Mouse (Mus musculus) CH12.LX (cell line): ENCODE results near the gene Dnhd1. TPM values are rescaled to one million over a fixed set of nuclear protein-coding genes. Genes with fewer than 3 reads are reported as not detected.
"Not testable (repeated sequence)": the region's sequence is repeated elsewhere in the genome, so short reads cannot be mapped to it uniquely, and the experiment has no call there.

ENCODE experiments used
- DNase-seq: peaks from one replicate; pipeline ENCODE4 v3.0.0-alpha.2; 2013; ENCODE audit errors: extremely low read depth
- H3K27ac ChIP-seq: 2 replicates; pipeline ENCODE4 v1.5.1; 2012; ENCODE audit warnings: low read depth, mild to moderate bottlenecking, control low read depth, moderate library complexity; ENCODE audit not compliant: insufficient read depth
- H3K27me3 ChIP-seq: replicated peaks from 2 replicates; pipeline ENCODE3; 2012; ENCODE audit warnings: inconsistent platforms
- H3K36me3 ChIP-seq, 2 experiments: replicated peaks in 1 of 2; 2 replicates each; pipeline versions ENCODE3 to v1.6.1; 2012; ENCODE audit warnings: inconsistent platforms in 1 of 2, low read length in 1 of 2, mild to moderate bottlenecking in 1 of 2, mixed read lengths in 1 of 2, moderate library complexity in 1 of 2; ENCODE audit not compliant: control insufficient read depth in 1 of 2, insufficient read depth in 1 of 2
- H3K4me1 ChIP-seq, 2 experiments: 2 replicates each; pipeline ENCODE4 v1.6.1; 2012; ENCODE audit warnings: inconsistent platforms in 1 of 2, moderate library complexity in 1 of 2; ENCODE audit not compliant: insufficient read depth in 2 of 2, control insufficient read depth in 1 of 2
- H3K4me2 ChIP-seq: 2 replicates; pipeline ENCODE4 v1.6.1; 2012; ENCODE audit warnings: low read depth, mild to moderate bottlenecking, control low read depth; ENCODE audit not compliant: poor library complexity, insufficient read depth, severe bottlenecking
- H3K4me3 ChIP-seq, 3 experiments: fragments of 150-350 bp in 1 of 3; sonication (generic) in 1 of 3; replicated peaks in 1 of 3; 2 replicates each; pipeline versions ENCODE3 to v1.5.1; 2011 to 2012; ENCODE audit warnings: low read depth in 2 of 3, low read length in 2 of 3, mild to moderate bottlenecking in 2 of 3, moderate library complexity in 2 of 3, control low read depth in 1 of 3, improper control_type of control experiment in 1 of 3, inconsistent platforms in 1 of 3, mixed read lengths in 1 of 3; ENCODE audit not compliant: poor library complexity in 1 of 3
- H3K79me2 ChIP-seq: replicated peaks from 2 replicates; pipeline ENCODE4 v1.6.1; 2012; ENCODE audit warnings: mild to moderate bottlenecking, moderate library complexity; ENCODE audit not compliant: control insufficient read depth, poor library complexity, insufficient read depth, severe bottlenecking; ENCODE audit errors: extremely low read depth
- H3K9ac ChIP-seq: 2 replicates; pipeline ENCODE4 v1.6.1; 2012; ENCODE audit warnings: low read depth, mild to moderate bottlenecking, control low read depth, moderate library complexity; ENCODE audit not compliant: insufficient read depth
- H3K9me3 ChIP-seq: replicated peaks from 2 replicates; pipeline ENCODE3; 2012; ENCODE audit warnings: low read length, inconsistent platforms, mixed read lengths
- BHLHE40 ChIP-seq: IDR thresholded peaks from 2 replicates; pipeline ENCODE4 v1.6.1; 2011; ENCODE audit warnings: mild to moderate bottlenecking, low read depth, low read length, improper control_type of control experiment
- CHD1 ChIP-seq: IDR thresholded peaks from 2 replicates; pipeline ENCODE4 v1.6.1; 2012; ENCODE audit warnings: low read depth, low read length, improper control_type of control experiment, inconsistent platforms
- CHD2 ChIP-seq: IDR thresholded peaks from 2 replicates; pipeline ENCODE4 v1.6.1; 2011; ENCODE audit warnings: low read length, improper control_type of control experiment
- CTCF ChIP-seq, 2 experiments: IDR thresholded peaks in 1 of 2; conservative IDR thresholded peaks in 1 of 2; 2 replicates each; pipeline ENCODE4 v1.5.1; 2011 to 2012; ENCODE audit warnings: low read depth in 2 of 2, low read length in 2 of 2, improper control_type of control experiment in 1 of 2, inconsistent platforms in 1 of 2, mild to moderate bottlenecking in 1 of 2, moderate library complexity in 1 of 2
- E2F4 ChIP-seq: IDR thresholded peaks from 2 replicates; pipeline ENCODE4 v1.6.1; 2011; ENCODE audit warnings: low read depth, low read length, improper control_type of control experiment; ENCODE audit not compliant: insufficient replicate concordance
- ELF1 ChIP-seq: IDR thresholded peaks from 2 replicates; pipeline ENCODE4 v1.6.1; 2014; ENCODE audit warnings: low read depth, mild to moderate bottlenecking, inconsistent platforms, low read length, improper control_type of control experiment
- EP300 ChIP-seq: IDR thresholded peaks from 2 replicates; pipeline ENCODE4 v1.6.1; 2011; ENCODE audit warnings: low read length, improper control_type of control experiment
- ETS1 ChIP-seq: conservative IDR thresholded peaks from 2 replicates; pipeline ENCODE4 v1.6.1; 2012; ENCODE audit warnings: low read depth, mild to moderate bottlenecking, inconsistent platforms, low read length, improper control_type of control experiment, moderate library complexity
- GABPA ChIP-seq: IDR thresholded peaks from 2 replicates; pipeline ENCODE4 v1.6.1; 2012; ENCODE audit warnings: low read depth, low read length, improper control_type of control experiment, inconsistent platforms; ENCODE audit not compliant: insufficient replicate concordance
- HCFC1 ChIP-seq: IDR thresholded peaks from 2 replicates; pipeline ENCODE4 v1.6.1; 2012; ENCODE audit warnings: low read depth, mild to moderate bottlenecking, inconsistent platforms, low read length, improper control_type of control experiment
- IRF4 ChIP-seq: IDR thresholded peaks from 2 replicates; pipeline ENCODE4 v1.6.1; 2014; ENCODE audit warnings: low read depth, mild to moderate bottlenecking, inconsistent platforms, low read length, improper control_type of control experiment
- JUN ChIP-seq: IDR thresholded peaks from 2 replicates; pipeline ENCODE4 v1.6.1; 2011; ENCODE audit warnings: low read depth, mild to moderate bottlenecking, low read length, improper control_type of control experiment, moderate library complexity; ENCODE audit not compliant: insufficient read depth
- JUND ChIP-seq: conservative IDR thresholded peaks from 2 replicates; pipeline ENCODE4 v1.6.1; 2011; ENCODE audit warnings: low read depth, low read length, improper control_type of control experiment
- KAT2A ChIP-seq: IDR thresholded peaks from 2 replicates; pipeline ENCODE4 v1.6.1; 2012; ENCODE audit warnings: low read length, improper control_type of control experiment, inconsistent platforms; ENCODE audit not compliant: insufficient replicate concordance
- MAFK ChIP-seq: IDR thresholded peaks from 2 replicates; pipeline ENCODE4 v1.6.1; 2011; ENCODE audit warnings: low read length, improper control_type of control experiment; ENCODE audit not compliant: insufficient replicate concordance
- MAX ChIP-seq: IDR thresholded peaks from 2 replicates; pipeline ENCODE4 v1.6.1; 2011; ENCODE audit warnings: low read length, improper control_type of control experiment
- MXI1 ChIP-seq: IDR thresholded peaks from 2 replicates; pipeline ENCODE4 v1.6.1; 2011; ENCODE audit warnings: mild to moderate bottlenecking, low read depth, low read length, improper control_type of control experiment
- MYC ChIP-seq: IDR thresholded peaks from 2 replicates; pipeline ENCODE4 v1.6.1; 2011; ENCODE audit warnings: low read depth, mild to moderate bottlenecking, improper control_type of control experiment, low read length
- NELFE ChIP-seq: IDR thresholded peaks from 2 replicates; pipeline ENCODE4 v1.6.1; 2011; ENCODE audit warnings: low read depth, low read length, improper control_type of control experiment
- NRF1 ChIP-seq: IDR thresholded peaks from 2 replicates; pipeline ENCODE4 v1.6.1; 2014; ENCODE audit warnings: low read depth, mild to moderate bottlenecking, inconsistent platforms, low read length, improper control_type of control experiment, moderate library complexity
- POLR2A ChIP-seq: IDR thresholded peaks from 2 replicates; pipeline ENCODE4 v1.6.1; 2011; ENCODE audit warnings: low read depth, mild to moderate bottlenecking, improper control_type of control experiment, low read length
- POLR2AphosphoS2 ChIP-seq: IDR thresholded peaks from 2 replicates; pipeline ENCODE4 v1.6.1; 2011; ENCODE audit warnings: low read depth, low read length, improper control_type of control experiment
- RAD21 ChIP-seq: IDR thresholded peaks from 2 replicates; pipeline ENCODE4 v1.6.1; 2011; ENCODE audit warnings: low read depth, mild to moderate bottlenecking, low read length, improper control_type of control experiment, moderate library complexity
- SIN3A ChIP-seq: IDR thresholded peaks from 2 replicates; pipeline ENCODE4 v1.6.1; 2012; ENCODE audit warnings: low read length, improper control_type of control experiment, inconsistent platforms
- SMC3 ChIP-seq: IDR thresholded peaks from 2 replicates; pipeline ENCODE4 v1.6.1; 2011; ENCODE audit warnings: low read depth, low read length, improper control_type of control experiment
- TCF12 ChIP-seq: IDR thresholded peaks from 2 replicates; pipeline ENCODE4 v1.6.1; 2014; ENCODE audit warnings: low read depth, mild to moderate bottlenecking, inconsistent platforms, low read length, improper control_type of control experiment
- UBTF ChIP-seq: IDR thresholded peaks from 2 replicates; pipeline ENCODE4 v1.6.1; 2012; ENCODE audit warnings: low read depth, mild to moderate bottlenecking, inconsistent platforms, low read length, improper control_type of control experiment, moderate library complexity
- USF1 ChIP-seq: IDR thresholded peaks from 2 replicates; pipeline ENCODE4 v1.6.1; 2014; ENCODE audit warnings: low read depth, mild to moderate bottlenecking, inconsistent platforms, low read length, improper control_type of control experiment
- USF2 ChIP-seq: conservative IDR thresholded peaks from 2 replicates; pipeline ENCODE4 v1.6.1; 2011; ENCODE audit warnings: low read depth, low read length, improper control_type of control experiment
- ZMIZ1 ChIP-seq: IDR thresholded peaks from 2 replicates; pipeline ENCODE4 v1.6.1; 2012; ENCODE audit warnings: low read depth, mild to moderate bottlenecking, inconsistent platforms, low read length, improper control_type of control experiment
- ZNF384 ChIP-seq: IDR thresholded peaks from 2 replicates; pipeline ENCODE4 v1.6.1; 2012; ENCODE audit warnings: low read depth, low read length, improper control_type of control experiment, inconsistent platforms
- dilution Hi-C: fragments of 300-500 bp; cut with MboI; formaldehyde crosslinking; loops from 2 replicates; pipeline ENCODE4 v1.14.3; 2020; ENCODE audit warnings: low sequenced_read_pairs; ENCODE audit not compliant: extremely low pct_unique_long_range_greater_than_20kb, extremely low pct_ligation_motif_present
- in situ Hi-C: fragments of 300-500 bp; cut with MboI; formaldehyde crosslinking; loops from 3 replicates; pipeline ENCODE4 v1.14.3; 2019; ENCODE audit warnings: low sequenced_read_pairs, low pct_ligation_motif_present, low pct_unique_long_range_greater_than_20kb, mixed read lengths
- polyA plus RNA-seq: library from polyadenylated mRNA; unstranded; fragments of >175 nt; gene quantifications from 2 replicates; pipeline ENCODE4 v1.2.1, GENCODE M21; 2012; ENCODE audit warnings: low read depth; ENCODE audit not compliant: insufficient read length
- total RNA-seq, 2 experiments: library from RNA; depleted of rRNA; stranded (reverse); fragments of 300-350 nt in 1 of 2; fragments of >200 nt in 1 of 2; gene quantifications; 2 replicates each; pipeline ENCODE4 v1.2.3; 2012 to 2014

The Dnhd1 gene
- total and polyA plus RNA-seq, 3 experiments = 0.08 to 0.41 (median 0.23) TPM

GRCm38 (mm10) chr7:105735464-105735863 lies 84.8 kb downstream of the Dnhd1 start:
- H3K9ac ChIP-seq = peak overlapping the region; percentile 88

GRCm38 (mm10) chr7:105736264-105736901 lies 85.8 kb downstream of the Dnhd1 start, which contains the start of gene Ilk:
Gene Ilk, plus strand, starts transcription at chr7:105736592.
- Histone ChIP-seq H3K4me3 (peak within 1 kb of the TSS; percentile 80 to 94 (median 89)), H3K36me3 (peaks cover 52 to 58% of the 10 kb centered on the region in 2 experiments), H3K4me1 (peaks cover 11 to 58% of the 10 kb centered on the region in 2 experiments), H3K27me3 (no peaks in the 10 kb centered on the region), H3K79me2 (peaks cover 24% of the 10 kb centered on the region), H3K27ac (peak within 1 kb of the TSS; percentile 5; the same call in 1 of the 2 replicates), H3K9me3 (no peaks in the 10 kb centered on the region), H3K4me2 (peak within 1 kb of the TSS; percentile 90), H3K9ac (peak within 1 kb of the TSS; percentile 88)
- peak; percentile 91 for DNase-seq
- dilution Hi-C loops (no loop called here), in situ Hi-C loops (no loop called here)
- TF ChIP-seq MXI1 = peak; percentile 98
- no peak for TF ChIP-seq USF2
- no peak for TF ChIP-seq ZNF384
- peak; percentile 92 for TF ChIP-seq TCF12
- peak; percentile 80; the same call in 1 of the 2 replicates for TF ChIP-seq ZMIZ1
- TF ChIP-seq IRF4 = peak; percentile 22; the same call in 1 of the 2 replicates
- no peak for TF ChIP-seq CHD1
- no peak for TF ChIP-seq CTCF (conservative IDR thresholded peaks at IDR 0.05 in 1 of 2, IDR thresholded peaks at IDR 0.05 in 1 of 2; ENCODE audit: low read depth in 2 of 2, low read length in 2 of 2)
- peak; percentile 57; the same call in 1 of the 2 replicates for TF ChIP-seq NRF1
- TF ChIP-seq POLR2A = peak; percentile 92
- 0 out of 2 replicates have a peak, but pooled peaks have one; percentile 41 for TF ChIP-seq USF1
- peak; percentile 92 for TF ChIP-seq ELF1
- peak; percentile 77; the same call in 1 of the 2 replicates for TF ChIP-seq KAT2A
- peak; percentile 93 for TF ChIP-seq SIN3A
- TF ChIP-seq NELFE = peak; percentile 80; the same call in 1 of the 2 replicates
- no peak for TF ChIP-seq JUN
- TF ChIP-seq E2F4 = no peak
- TF ChIP-seq UBTF = no peak
- no peak for TF ChIP-seq MAFK
- TF ChIP-seq MAX = peak; percentile 85; the same call in 1 of the 2 replicates
- TF ChIP-seq HCFC1 = peak; percentile 86
- TF ChIP-seq JUND = no peak
- TF ChIP-seq EP300 = no peak
- TF ChIP-seq SMC3 = no peak
- TF ChIP-seq RAD21 = no peak
- peak; percentile 79 for TF ChIP-seq MYC
- peak; percentile 64 for TF ChIP-seq ETS1
- TF ChIP-seq CHD2 = 0 out of 2 replicates have a peak, but pooled peaks have one; percentile 41
- TF ChIP-seq BHLHE40 = peak; percentile 72; the same call in 1 of the 2 replicates
- TF ChIP-seq GABPA = peak; percentile 68; the same call in 1 of the 2 replicates
- TF ChIP-seq POLR2AphosphoS2 = 0 out of 2 replicates have a peak, but pooled peaks have one; percentile 46

More at GRCm38 (mm10) chr7:105735464-105735863, 84.8 kb downstream of the Dnhd1 start:
- dilution Hi-C loops, H3K9me3 ChIP-seq, H3K27ac ChIP-seq, in situ Hi-C loops, H3K27me3 ChIP-seq, DNase-seq: not testable (repeated sequence)
- Histone ChIP-seq H3K4me2 (peak overlapping the region; percentile 90), H3K36me3 (peaks cover 50 to 58% of the 10 kb centered on the region in 2 experiments), H3K4me1 (peaks cover 11 to 58% of the 10 kb centered on the region in 2 experiments), H3K4me3 (peak overlapping the region; percentile 80 to 94 (median 89)), H3K79me2 (peaks cover 24% of the 10 kb centered on the region)
- peak; percentile 81 for TF ChIP-seq ZNF384
